Mouse (Mus musculus) urinary bladder, postnatal 36 days (tissue): ENCODE results near the gene Ndufs1.

Experiments used
- DNase-seq, 2 experiments: peaks; one replicate each; pipeline ENCODE4 v3.0.0; 2022; ENCODE audit warnings: low spot score in 2 of 2, mixed read lengths in 1 of 2

Gene Ndufs1

DNA sequence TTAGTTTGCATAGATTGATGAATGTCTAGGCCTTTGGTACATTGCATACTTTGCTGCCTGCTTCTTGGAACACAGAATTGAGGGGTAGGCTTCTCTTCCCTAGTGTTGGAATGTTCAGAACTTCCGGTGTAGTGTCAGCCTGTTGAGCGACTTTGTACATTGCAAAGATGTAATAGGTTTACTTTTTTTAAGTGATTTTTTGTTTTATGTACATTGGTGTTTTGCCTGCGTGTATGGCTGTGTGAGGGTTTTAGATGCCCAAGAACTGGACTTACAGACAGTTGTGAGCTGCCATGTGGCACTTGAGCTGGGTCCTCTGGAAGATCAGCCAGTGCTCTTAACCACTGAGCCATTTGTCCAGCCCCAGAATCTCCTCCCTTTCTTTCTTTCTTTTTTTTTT lies 61.1 kb downstream of the Ndufs1 start:
- no peak for DNase-seq

DNA sequence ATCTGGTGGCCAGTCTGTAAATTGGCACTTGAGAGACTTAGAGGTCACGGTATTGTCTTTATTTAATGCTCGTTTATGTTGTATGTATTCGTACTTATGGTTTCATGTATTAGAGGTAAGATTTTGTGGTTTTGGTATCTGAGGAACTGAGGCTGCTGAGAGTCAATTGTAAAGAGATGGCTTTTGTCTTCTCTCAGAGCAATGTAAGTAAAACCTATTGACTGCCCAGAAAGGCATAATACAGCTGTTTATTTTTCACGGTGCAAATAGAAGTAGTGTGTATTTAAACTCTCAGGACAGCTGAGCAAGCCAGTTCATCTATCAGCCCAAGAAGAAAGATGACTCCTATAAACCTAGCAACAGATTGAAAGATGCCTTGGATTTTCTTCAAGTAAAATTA lies 61.5 kb downstream of the Ndufs1 start:
- DNase-seq = no peak

DNA sequence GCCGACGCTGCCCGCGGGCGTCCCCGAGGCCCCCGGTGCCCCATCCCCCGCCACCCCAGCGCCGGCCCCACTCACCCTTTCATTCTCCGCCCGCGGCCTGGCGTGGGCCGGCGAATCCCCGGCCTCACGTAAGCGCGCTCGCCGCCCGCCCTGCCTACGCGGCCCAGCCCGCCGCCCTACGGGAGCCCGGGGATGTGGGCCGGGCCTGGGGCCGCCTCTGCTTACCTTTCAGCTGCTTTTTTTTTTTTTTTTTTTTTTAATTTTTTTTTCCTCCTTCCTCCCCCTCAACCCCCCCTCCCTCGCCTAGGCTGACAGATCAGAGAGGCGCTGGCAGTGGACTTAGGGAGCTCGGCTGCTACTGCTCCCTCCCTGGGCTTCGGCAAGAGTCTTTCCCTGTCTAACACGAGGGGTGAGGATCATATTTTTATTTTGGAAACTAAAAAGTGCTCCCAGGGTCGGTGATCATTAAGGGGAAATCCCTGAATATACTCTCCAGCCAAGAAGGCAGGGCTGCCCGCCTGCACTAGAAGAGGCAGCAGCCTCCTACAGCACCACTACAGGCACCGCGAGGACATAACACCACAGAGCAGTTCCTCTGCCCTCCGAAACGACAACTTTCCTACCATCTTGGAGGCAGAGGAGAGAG lies 62.4 kb downstream of the Ndufs1 start, which contains the start of gene Ino80d:
Gene Ino80d, minus strand, starts transcription at position 532 of the 646 bp plus-strand sequence.
- peak; percentile 68 to 78 for DNase-seq

DNA sequence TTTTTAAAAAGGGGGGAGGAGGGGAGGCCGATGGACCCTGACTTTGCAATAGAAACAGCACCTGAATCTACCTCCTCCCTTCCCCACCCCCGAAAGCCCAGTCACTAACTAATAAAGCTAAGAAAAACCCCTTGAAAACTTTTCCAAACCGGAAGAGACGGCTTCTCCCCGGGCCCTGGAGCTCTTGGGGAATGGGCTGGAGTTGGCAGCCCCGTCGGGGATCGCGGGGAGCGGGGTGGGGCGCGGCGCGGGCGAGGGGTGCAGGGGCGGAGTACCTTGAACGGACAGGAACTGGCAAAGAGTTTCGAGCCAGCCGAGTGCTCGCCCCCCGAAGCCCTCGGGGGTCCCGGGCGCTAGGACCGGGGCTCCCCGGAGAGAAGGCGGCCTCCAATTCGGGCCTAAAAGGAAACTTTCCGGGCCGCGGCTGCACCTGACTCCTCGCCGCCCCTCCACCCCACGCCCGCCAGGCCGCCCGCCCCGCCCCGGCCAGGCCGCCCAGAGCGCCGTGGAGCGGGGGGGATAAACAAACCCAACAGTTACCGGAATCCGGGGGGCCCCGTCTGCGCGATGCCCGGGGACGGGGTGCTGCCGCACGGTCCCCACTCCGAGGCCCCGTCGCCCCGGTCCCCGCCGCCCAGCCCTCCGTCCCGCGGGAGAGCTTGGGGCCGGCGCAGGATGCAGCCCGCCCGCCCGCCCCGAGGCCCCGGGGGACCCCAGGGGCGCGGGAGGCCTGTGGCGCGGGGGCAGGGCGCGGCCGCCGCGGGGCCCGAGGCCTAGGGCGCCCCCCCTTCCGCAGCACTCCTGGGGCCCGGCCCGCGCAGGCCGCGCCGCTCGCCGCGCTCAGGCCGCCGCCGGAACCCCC lies 63.1 kb downstream of the Ndufs1 start:
- DNase-seq = peak; percentile 47

DNA sequence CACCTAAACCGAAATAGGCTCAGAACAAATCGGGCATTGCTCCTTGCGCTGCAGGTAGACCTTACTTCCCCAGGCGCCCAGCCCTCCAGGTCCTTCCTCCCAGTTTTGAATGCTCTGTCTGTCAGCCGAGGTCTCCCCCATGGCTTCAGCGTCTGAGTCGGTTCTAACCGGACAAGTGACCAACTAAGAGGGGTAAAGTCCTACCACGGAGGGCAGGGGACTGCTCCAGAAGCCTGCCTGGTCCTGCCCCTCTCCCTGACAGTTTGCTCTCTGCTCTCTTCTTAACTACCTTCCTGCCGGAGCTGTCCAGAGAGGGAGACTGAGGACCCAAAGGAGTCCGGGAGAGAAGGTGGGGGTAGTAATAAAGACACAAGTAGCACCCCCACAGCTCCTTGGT lies 63.8 kb downstream of the Ndufs1 start:
- peak; percentile 31 to 33 for DNase-seq

DNA sequence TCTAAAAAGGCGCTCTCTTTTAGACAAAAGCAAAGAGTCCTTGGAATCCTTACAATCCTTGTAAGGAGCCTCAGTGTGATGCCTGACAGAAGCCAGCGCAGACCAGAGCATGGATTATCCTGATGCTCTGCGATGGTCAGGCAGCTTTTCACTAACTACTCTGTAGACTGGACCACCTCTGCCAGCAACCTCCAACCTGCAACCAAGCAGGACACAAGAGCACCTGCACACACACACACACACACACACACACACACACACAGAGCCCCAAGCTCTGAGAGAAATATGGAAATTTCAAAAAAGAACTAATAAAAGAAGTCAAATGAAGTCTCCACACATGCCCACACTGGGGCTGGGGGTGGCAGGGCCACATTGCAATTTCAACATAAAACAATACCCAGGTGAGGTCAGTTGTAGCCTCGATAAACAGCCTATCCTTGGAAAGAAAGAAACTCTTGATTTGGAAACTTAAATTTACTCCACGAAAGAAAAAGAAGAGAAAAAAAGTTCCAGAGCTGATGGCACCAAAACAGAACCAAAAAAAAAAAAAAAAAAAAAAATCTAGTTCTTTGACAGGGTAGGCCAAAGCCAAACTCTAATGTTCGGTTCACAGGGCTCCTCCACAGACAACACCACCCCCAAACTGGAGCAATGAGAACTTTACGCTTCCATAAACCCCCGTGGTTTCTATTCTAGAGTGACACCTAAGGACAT lies 64.3 kb downstream of the Ndufs1 start:
- no peak for DNase-seq

DNA sequence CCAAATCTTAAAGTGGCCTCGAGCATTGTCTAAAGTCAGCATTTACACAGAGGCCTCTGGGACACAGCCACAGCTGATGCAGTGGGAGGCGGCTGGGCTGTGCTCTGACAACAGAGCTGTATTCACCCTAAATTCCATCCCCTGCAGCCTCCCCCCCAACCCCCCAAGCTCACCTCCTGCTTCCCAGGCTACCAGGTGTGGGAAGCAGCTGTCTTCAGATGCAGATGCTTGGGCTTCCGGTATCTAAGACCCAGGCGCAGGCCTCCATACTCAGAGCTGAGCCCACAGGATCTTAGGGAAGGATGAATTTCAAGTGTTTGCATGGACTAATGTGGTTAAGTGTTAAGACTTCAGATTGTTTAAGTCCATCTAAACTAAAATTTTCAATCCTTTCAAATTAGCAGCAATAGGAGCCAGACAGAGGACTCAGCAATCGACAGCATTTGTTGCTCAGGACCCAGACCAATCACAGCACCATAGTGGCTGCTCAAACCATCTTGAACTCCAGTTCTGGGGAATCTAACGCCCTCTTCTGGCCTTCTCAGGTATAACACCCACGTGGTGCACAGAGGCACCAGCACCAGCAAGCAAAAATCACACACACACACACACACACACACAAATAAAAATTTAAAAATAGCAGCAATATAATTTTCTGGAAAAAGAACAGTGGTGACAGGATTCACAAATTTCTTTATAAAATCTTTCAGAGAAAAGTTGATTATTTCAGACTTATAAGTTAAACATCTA lies 65.9 kb downstream of the Ndufs1 start:
- DNase-seq = no peak

DNA sequence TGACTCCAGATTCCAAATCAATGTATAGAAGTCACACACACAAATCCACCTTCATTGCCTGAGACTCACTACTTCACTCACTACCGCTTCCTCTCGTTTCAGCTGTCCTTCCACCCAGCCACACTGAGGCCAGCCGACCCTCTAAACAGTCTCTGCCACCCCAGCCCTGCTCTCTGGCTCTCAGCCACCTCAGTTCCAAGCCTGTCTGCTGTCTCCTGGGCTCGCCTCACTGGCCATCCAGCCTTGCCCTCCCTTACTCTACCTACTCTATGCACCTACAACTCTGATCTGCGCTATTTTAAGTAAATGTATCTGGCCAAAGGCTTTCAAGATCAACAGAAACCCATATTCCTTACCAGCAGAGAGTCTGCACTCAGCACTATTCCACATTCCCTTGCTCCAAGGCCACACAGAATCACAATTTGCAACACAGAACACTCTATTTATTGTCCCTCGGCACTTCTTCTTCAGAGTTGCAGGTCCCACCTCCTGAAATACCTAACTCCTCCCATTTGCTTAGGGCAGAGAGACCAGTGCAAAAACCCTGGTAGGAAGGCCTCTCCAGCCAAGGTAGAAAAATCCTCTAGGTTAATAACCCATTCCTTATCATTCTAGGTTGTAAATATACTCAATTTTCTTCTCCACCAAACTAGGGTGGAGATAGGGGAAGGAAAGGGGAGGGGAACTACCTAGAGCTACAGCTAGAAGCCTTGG lies 68.9 kb downstream of the Ndufs1 start:
- no peak for DNase-seq

DNA sequence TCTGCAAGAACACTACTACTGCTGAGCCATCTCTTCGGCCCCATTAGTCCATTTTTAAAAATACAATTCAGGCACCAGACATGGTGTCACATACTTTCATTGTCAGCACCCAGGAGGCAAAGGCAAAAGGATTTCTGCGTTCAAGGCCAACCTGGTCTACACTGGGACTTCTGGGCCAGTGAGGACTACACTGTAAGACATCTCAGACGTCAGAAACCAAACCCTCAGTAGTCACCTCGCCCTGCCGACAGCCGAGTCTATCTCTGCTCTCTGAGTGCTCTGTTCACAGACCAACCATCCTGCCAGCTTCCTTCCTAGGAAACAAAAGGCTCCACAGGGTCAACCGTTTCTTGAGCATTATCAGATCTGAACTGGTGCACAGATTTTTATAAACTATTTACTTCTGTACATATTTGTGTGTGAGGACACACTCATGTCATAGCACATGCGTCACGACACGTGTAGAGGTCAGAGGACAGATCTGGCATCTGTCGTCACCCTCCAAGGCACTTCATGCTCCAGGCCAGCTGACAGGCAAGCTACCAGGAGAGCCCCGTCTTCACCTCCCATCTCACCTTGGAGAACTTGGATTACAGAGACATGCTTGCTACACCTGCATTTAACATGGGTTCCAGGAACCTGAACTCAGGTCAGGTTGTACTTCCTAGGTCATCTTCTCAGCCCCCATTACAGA lies 73.7 kb downstream of the Ndufs1 start:
- no peak for DNase-seq

DNA sequence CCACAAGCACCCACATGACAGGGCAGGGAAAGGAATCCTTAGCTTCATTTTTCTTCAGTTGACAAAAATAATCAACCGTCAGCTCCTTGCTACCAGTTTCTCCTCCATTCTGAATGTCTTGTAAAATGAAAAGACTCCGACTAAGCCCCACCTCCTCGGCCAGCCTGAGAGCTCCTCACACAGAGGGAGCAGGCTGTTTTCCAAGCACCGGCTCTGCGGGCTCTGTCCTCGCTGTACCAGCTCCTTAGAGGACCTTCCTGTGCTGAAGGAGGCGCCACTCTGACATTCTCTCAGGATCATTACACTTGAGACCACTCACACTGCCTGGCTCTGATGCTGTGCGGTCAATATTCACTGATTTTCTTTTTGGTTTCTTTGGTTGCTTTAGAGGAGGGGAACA lies 76.4 kb downstream of the Ndufs1 start:
- DNase-seq = no peak

DNA sequence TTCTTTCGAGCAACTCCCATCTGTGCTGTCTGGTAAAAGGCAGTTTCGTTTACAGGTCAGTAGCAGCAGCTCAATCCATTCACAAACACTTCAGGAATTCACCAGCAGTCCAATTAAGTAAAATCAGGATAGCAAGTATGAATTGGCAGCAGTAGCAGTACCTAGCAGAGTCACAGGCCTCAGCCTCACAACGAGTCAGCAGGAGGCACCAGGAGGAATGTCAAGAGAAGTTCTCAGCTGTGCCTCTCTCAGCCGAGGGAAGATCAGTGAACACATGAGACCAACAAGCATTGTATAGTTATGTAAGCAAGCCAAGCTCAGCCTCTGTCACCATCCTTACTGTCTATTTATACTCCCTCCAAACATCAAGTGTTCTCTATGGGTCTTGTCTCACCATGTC lies 77.8 kb downstream of the Ndufs1 start:
- DNase-seq = no peak

DNA sequence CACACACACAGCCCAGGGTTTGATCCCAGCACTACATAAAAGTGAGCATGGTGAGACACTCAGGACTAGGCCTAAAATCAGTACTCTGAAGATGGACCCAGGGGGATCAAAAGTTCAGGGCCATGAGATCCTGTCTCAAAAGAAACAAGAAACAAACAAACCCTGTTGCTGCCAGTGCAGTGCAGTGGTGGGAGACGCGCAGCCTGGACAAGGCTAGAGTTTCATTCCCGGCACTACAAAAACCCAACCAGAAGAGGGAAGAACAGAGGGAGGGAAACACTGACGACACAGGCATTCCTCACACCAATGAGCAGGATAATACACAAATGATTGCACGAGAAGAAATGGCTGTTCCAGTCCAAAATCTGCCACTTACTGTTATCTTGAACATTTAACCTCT lies 80.6 kb downstream of the Ndufs1 start:
- no peak for DNase-seq
